ENCODE assay signal across 11 mouse cellular contexts in the genomic region with DNA sequence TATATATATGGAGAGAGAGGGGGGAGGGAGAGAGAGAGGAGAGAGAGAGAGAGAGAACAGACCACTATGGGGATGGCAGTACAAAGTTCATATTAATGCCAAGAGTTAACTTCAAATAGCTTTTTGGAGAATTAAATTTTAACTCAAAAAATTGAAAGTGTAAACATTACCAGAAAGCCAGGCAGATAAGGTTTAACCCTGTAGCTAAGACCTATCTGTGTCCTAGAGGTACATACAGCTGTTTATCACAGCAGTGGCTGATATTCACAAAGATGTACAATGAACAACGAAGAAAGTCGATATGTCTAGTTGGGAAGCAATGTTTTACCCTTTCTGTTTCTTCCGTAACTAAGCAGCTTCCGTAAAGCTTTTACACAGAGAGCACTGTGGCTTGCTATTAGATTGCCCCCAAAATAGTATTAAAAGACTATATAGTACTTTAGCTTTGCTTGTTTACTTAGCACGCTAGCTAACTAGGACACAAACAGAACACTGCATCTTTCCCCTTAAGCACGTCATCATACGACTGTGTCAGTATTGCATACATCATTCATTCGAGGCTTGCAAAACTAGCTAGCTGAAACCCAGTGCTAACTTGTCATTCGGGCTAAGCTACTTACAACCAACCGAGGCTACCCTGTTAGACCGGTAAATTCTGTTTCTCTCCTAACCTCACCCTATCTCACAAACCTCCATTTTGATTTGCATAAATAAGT.
"Had no signal": no experiment of that assay in that cellular context is flagged by ENCODE, and none has a peak within 500 bp of the region (broad histone marks: within the 10 kb centered on the region; RNA-seq: fewer than 3 reads in every experiment).

No protein-coding gene starts in this region.

- H3K9ac ChIP-seq: limb, embryonic 12.5 days; neural tube, embryonic 15.5 days had no signal

- H3K4me2 ChIP-seq: limb, embryonic 12.5 days; neural tube, embryonic 15.5 days had no signal

- H3K4me3 ChIP-seq: layer of hippocampus, adult 2 months; limb, embryonic 12.5 days; myocyte; neural tube, embryonic 15.5 days had no signal

- DNase-seq: kidney, adult 8-10 months; kidney, postnatal 36 days; midbrain, embryonic 14.5 days; right cerebral cortex, adult 18-20 months; right cerebral cortex, postnatal 25 days; thymus, postnatal 36 days had no signal

- H3K9me3 ChIP-seq: limb, embryonic 12.5 days; neural tube, embryonic 15.5 days had no signal

- H3K4me1 ChIP-seq: limb, embryonic 12.5 days; neural tube, embryonic 15.5 days had no signal

- H3K27me3 ChIP-seq: limb, embryonic 12.5 days; neural tube, embryonic 15.5 days had no signal

- H3K27ac ChIP-seq: kidney, postnatal 0 days; layer of hippocampus, adult 2 months; limb, embryonic 12.5 days; neural tube, embryonic 15.5 days had no signal

- H3K36me3 ChIP-seq: limb, embryonic 12.5 days; neural tube, embryonic 15.5 days had no signal
